Mouse (Mus musculus): ENCODE data around the gene Med13l.

DNA sequence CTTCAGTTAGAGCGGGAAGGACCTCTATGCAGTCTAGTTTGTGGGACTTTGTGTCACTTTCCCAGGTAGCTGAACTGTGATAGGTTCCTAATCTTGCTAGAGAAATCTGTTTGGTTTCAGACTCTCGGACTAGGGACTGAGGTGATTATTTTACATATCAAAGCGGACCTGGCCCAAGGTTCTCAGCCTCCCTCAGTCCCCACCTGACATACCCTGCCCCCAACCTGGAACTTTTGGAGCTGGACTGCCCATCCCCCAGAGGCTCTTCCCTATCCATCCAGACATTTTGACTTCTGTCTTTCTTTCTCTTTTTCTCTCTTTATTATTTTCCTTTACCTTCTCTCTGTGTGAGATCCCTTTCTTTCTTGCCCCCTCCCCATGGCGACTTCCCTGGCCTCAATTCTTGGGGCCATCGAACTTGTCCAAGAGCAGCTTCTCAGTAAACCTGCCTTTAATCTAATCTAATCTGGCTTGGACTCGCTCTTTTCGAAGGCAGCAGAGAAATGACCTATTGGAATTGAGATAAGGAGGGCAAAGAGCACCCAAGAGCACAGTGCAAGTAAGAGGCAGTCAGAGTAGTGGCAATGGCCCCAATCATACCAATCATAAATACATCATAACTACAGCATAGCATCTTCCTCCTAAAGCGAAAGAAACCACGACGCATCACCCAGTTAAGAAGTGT is 130.7 kb downstream of the Med13l start:
- no peak for TF ChIP-seq GATA1 (IDR thresholded peaks at IDR 0.05; ENCODE audit: borderline replicate concordance, low read length)
- no peak for TF ChIP-seq FLI1 (IDR thresholded peaks at IDR 0.05; ENCODE audit: low read length)
